Mouse (Mus musculus): ENCODE measurements around the gene Jam2. TPM values are rescaled to one million over a fixed set of nuclear protein-coding genes. Genes with fewer than 3 reads are reported as not detected.

Gene Jam2
- total and polyA plus RNA-seq, 2 experiments from 2014 or later, result 20.8 to 29.3 TPM

- Histone ChIP-seq H3K9me3 (ENCODE audit: low read length) (no peaks in the 10 kb centered on the region), H3K36me3 (ENCODE audit: insufficient read depth, low read length) (peaks cover 22% of the 10 kb centered on the region), H3K27me3 (ENCODE audit: insufficient read depth, low read length) (no peaks in the 10 kb centered on the region), H3K27ac (ENCODE audit: low read depth, low read length) (no peak overlapping the region), H3K9ac (replicated peaks; ENCODE audit: low read length, poor library complexity, severe bottlenecking) (no peak overlapping the region), H3K4me3 (ENCODE audit: low read depth, low read length) (no peak overlapping the region), H3K4me2 (ENCODE audit: low read depth, low read length, poor library complexity, severe bottlenecking) (no peak overlapping the region), H3K4me1 (ENCODE audit: insufficient read depth, low read length) (no peaks in the 10 kb centered on the region)
- WGBS, result 63% methylated on average over 6 of the region's 6 CpGs
- DNase-seq (ENCODE audit: low spot score) (peak; percentile 5), ATAC-seq (ENCODE audit: low FRiP score) (no peak)
- no peak for TF ChIP-seq CTCF (IDR thresholded peaks at IDR 0.05)
These were observed 51.1 kb downstream of the Jam2 start for GRCm38 (mm10) chr16:84825009-84825408.

- no peak for TF ChIP-seq CTCF (IDR thresholded peaks at IDR 0.05)
- Histone ChIP-seq H3K9me3 (ENCODE audit: low read length) (no peaks in the 10 kb centered on the region), H3K27me3 (ENCODE audit: insufficient read depth, low read length) (no peaks in the 10 kb centered on the region), H3K4me2 (ENCODE audit: low read depth, low read length, poor library complexity, severe bottlenecking) (no peak overlapping the region), H3K27ac (ENCODE audit: low read depth, low read length) (no peak overlapping the region), H3K36me3 (ENCODE audit: insufficient read depth, low read length) (peaks cover 18% of the 10 kb centered on the region), H3K4me3 (ENCODE audit: low read depth, low read length) (no peak overlapping the region), H3K9ac (replicated peaks; ENCODE audit: low read length, poor library complexity, severe bottlenecking) (no peak overlapping the region), H3K4me1 (ENCODE audit: insufficient read depth, low read length) (no peaks in the 10 kb centered on the region; the same call in 1 of the 2 replicates)
- ATAC-seq (ENCODE audit: low FRiP score) (no peak), DNase-seq (ENCODE audit: low spot score) (no peak)
- 87% methylated on average over 5 of the region's 5 CpGs for WGBS
These were observed 57.8 kb downstream of the Jam2 start for GRCm38 (mm10) chr16:84831696-84832095.

- Histone ChIP-seq H3K4me2 (ENCODE audit: low read depth, low read length, poor library complexity, severe bottlenecking) (no peak overlapping the region), H3K9me3 (ENCODE audit: low read length) (no peaks in the 10 kb centered on the region), H3K9ac (replicated peaks; ENCODE audit: low read length, poor library complexity, severe bottlenecking) (no peak overlapping the region), H3K27me3 (ENCODE audit: insufficient read depth, low read length) (no peaks in the 10 kb centered on the region), H3K4me3 (ENCODE audit: low read depth, low read length) (no peak overlapping the region), H3K27ac (ENCODE audit: low read depth, low read length) (no peak overlapping the region), H3K36me3 (ENCODE audit: insufficient read depth, low read length) (peaks cover 18% of the 10 kb centered on the region), H3K4me1 (ENCODE audit: insufficient read depth, low read length) (no peaks in the 10 kb centered on the region; the same call in 1 of the 2 replicates)
- 88% methylated on average over 5 of the region's 5 CpGs for WGBS
- ATAC-seq (ENCODE audit: low FRiP score) (no peak), DNase-seq (ENCODE audit: low spot score) (peak; percentile 12)
- TF ChIP-seq CTCF (IDR thresholded peaks at IDR 0.05), result no peak
These were observed 58.8 kb downstream of the Jam2 start for GRCm38 (mm10) chr16:84832736-84833135.

- DNase-seq (ENCODE audit: low spot score) (no peak), ATAC-seq (ENCODE audit: low FRiP score) (no peak; the same call in 1 of the 2 replicates)
- Histone ChIP-seq H3K4me1 (ENCODE audit: insufficient read depth, low read length) (no peaks in the 10 kb centered on the region; the same call in 1 of the 2 replicates), H3K4me3 (ENCODE audit: low read depth, low read length) (peak overlapping the region; percentile 98), H3K9ac (replicated peaks; ENCODE audit: low read length, poor library complexity, severe bottlenecking) (peak overlapping the region; percentile 97), H3K27ac (ENCODE audit: low read depth, low read length) (peak overlapping the region; percentile 95), H3K36me3 (ENCODE audit: insufficient read depth, low read length) (peaks cover 12% of the 10 kb centered on the region), H3K27me3 (ENCODE audit: insufficient read depth, low read length) (no peaks in the 10 kb centered on the region), H3K9me3 (ENCODE audit: low read length) (no peaks in the 10 kb centered on the region), H3K4me2 (ENCODE audit: low read depth, low read length, poor library complexity, severe bottlenecking) (peak overlapping the region; percentile 78)
- WGBS, result 1% methylated on average over 22 of the region's 22 CpGs
- TF ChIP-seq CTCF (IDR thresholded peaks at IDR 0.05), result no peak
These were observed 60.4 kb downstream of the Jam2 start for GRCm38 (mm10) chr16:84834344-84834743.

GRCm38 (mm10) chr16:84834745-84835440 is 61.0 kb downstream of the Jam2 start, which contains the start of gene Gabpa:
Gene Gabpa (plus strand): TSS chr16:84834925.
- Histone ChIP-seq H3K4me3 (ENCODE audit: low read depth, low read length) (peak within 1 kb of the TSS; percentile 98), H3K36me3 (ENCODE audit: insufficient read depth, low read length) (peaks cover 11% of the 10 kb centered on the region), H3K27me3 (ENCODE audit: insufficient read depth, low read length) (no peaks in the 10 kb centered on the region), H3K4me2 (ENCODE audit: low read depth, low read length, poor library complexity, severe bottlenecking) (peak within 1 kb of the TSS; percentile 78), H3K4me1 (ENCODE audit: insufficient read depth, low read length) (no peaks in the 10 kb centered on the region; the same call in 1 of the 2 replicates), H3K9me3 (ENCODE audit: low read length) (no peaks in the 10 kb centered on the region), H3K9ac (replicated peaks; ENCODE audit: low read length, poor library complexity, severe bottlenecking) (peak within 1 kb of the TSS; percentile 97), H3K27ac (ENCODE audit: low read depth, low read length) (peak within 1 kb of the TSS; percentile 95)
- ATAC-seq (ENCODE audit: low FRiP score) (peak; percentile 97), DNase-seq (ENCODE audit: low spot score) (peak; percentile 98)
- under 1% methylated on average over 52 of the region's 52 CpGs for WGBS
- 0 out of 2 replicates have a peak, but pooled peaks have one; percentile 13 for TF ChIP-seq CTCF (IDR thresholded peaks at IDR 0.05)

- Histone ChIP-seq H3K4me2 (ENCODE audit: low read depth, low read length, poor library complexity, severe bottlenecking) (peak within 1 kb of the TSS; percentile 78), H3K9ac (replicated peaks; ENCODE audit: low read length, poor library complexity, severe bottlenecking) (peak within 1 kb of the TSS; percentile 97), H3K9me3 (ENCODE audit: low read length) (no peaks in the 10 kb centered on the region), H3K27ac (ENCODE audit: low read depth, low read length) (peak within 1 kb of the TSS; percentile 95), H3K36me3 (ENCODE audit: insufficient read depth, low read length) (peaks cover 7% of the 10 kb centered on the region), H3K4me1 (ENCODE audit: insufficient read depth, low read length) (no peaks in the 10 kb centered on the region; the same call in 1 of the 2 replicates), H3K27me3 (ENCODE audit: insufficient read depth, low read length) (no peaks in the 10 kb centered on the region), H3K4me3 (ENCODE audit: low read depth, low read length) (peak within 1 kb of the TSS; percentile 98)
- ATAC-seq (ENCODE audit: low FRiP score) (peak; percentile 66), DNase-seq (ENCODE audit: low spot score) (peak; percentile 81)
- under 1% methylated on average over 49 of the region's 57 CpGs for WGBS
- no peak for TF ChIP-seq CTCF (IDR thresholded peaks at IDR 0.05)
These were observed 61.5 kb downstream of the Jam2 start, which contains the start of gene Atp5j for GRCm38 (mm10) chr16:84835441-84835822. Gene Atp5j (minus strand): TSS chr16:84835625.

Measured in midbrain, postnatal 0 days (tissue).